Mouse (Mus musculus) cerebellum, adult 9-11 months (tissue): Measurements from ENCODE around the gene March1.

Experiments
- DNase-seq: peaks from one replicate; pipeline ENCODE4 v3.0.0; 2022

The March1 gene

DNA sequence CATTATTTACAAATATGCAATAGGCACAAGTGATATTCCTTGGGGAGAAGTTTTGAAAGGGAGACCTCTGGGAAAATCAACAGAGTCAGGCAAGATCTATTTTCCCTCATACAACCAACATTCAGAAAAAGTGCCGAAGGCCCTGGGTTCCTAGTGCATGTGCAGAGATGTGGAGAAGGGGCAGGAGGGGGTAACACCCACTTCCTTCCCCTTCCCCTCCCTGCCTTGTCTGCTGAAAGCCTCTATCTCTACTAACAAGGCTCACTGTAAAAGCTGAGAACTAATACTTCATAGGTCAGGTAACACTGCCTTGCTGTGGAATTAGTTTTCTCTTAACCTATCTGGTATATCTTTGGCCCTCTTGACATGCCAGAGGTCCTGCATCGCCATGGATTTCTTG is 812.9 kb downstream of the March1 start:
- DNase-seq = no peak

- no peak for DNase-seq
These were observed 815.9 kb downstream of the March1 start for GRCm38 (mm10) chr8:66433577-66433976.

- DNase-seq = no peak
These were observed 819.1 kb downstream of the March1 start for GRCm38 (mm10) chr8:66436804-66437203.

- DNase-seq = no peak
These were observed 820.2 kb downstream of the March1 start for GRCm38 (mm10) chr8:66437929-66438328.

DNA sequence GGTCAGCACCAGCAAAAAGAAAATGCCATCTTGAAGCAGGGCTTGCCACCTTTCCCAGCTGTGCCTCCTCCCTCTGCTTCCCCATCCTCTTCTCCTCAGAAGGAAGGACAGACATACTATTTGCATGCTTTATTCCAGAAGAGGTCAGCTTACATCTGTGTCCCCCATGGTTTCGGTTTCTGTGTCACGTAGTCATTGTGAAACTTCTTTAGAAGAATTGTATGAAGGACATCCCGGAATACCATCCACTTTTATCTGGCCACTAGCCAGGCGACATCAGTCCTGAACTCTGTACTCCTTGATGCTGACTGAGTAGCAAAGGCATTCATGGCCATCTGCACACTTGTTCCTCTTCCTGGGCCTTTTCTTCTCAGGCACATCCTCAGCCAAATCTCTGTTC is 820.8 kb downstream of the March1 start:
- DNase-seq = no peak

DNA sequence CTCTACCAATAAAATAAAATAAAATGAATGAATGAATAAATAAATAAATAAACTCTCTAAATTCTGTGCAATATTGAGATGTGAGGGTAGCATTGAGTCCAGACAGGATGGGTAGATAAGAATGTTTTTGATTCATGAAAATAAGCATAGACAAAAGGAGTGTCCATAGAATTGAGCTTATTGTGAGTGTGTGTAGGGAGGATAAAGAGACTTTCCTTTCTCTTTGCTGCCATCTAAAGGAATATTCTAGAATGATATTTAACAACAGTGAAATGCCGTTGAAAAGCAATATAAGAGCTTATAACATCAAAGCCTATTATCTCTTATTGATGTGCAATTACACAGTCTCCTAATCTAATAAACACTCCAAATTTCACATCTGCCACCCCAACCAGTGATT is 823.4 kb downstream of the March1 start:
- no peak for DNase-seq

DNA sequence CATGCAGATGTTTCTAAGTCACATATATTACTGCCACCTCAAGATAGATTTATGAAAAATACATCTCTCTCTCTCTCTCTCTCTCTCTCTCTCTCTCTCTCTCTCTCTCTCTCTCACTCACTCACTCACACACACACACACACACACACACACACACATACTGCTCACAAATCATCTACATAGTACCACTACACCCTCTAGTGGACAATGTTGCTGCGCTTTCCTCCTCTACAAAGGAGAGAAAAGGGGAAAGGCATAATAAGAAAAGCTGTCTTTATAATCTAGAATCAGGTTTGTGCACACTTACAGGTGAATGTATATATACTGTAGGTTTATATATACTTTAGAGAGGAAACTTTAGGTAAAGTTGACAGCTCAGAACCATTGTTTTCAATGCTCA is 825.1 kb downstream of the March1 start:
- no peak for DNase-seq

- DNase-seq = no peak
These were observed 826.4 kb downstream of the March1 start for GRCm38 (mm10) chr8:66444141-66444540.

GRCm38 (mm10) chr8:66445351-66445750 is 827.7 kb downstream of the March1 start:
- DNase-seq = no peak

DNA sequence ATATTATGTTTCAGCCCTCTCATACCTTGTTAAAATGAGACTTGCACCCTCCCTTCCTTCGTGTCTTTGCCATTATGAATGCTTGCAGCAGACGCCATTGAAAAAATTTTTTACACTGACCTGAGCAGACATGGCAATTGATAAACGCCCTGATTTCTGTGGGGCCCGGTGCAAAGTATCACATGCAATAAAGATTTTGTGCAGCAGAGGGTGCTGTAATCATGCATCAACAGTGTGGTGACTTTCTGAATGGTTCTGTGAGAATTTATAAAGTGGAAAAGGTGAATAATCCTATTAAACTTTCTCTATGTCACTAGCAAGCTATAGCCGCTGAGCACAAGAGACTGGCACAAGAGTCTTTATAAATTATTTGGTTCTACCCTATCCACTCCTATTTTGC is 833.0 kb downstream of the March1 start:
- peak; percentile 6 for DNase-seq

GRCm38 (mm10) chr8:66457057-66457456 is 839.4 kb downstream of the March1 start:
- DNase-seq = no peak

DNA sequence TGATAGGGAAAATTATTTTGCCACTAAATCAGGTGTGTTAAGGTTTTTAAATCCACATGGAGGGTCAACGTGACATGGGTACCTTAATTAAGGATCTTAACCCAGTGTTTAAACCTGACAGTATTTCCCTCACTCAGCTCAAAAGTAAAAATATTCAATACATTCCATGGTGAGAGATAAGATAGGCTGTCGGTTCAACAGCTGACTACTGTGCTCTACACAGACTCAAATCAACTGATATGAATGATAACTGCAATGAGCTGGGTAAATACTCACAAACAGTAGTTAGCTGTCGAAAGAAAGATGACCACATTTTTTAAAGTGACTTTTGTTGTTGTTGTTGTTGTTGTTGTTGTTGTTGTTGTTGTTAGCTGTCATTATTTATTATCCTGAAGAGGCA is 852.1 kb downstream of the March1 start:
- DNase-seq = no peak

DNA sequence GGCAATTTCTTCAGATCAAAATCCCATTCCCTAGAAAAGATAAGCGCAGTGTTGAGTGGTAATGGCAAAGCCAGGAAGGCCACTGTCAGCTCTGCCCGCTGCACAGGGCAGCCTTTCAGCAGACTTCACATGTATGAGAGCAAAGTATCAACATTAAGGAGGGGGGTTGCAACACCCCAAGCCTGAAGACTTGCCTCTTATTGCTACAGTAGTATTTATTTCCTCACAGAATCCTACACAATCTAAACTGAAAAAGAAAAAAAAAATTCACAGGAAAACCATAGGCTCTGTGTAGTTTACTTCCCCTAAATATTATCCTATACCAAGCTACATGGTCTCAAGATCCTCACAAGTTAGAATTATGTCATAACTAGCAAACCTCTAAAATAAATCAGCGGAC is 859.2 kb downstream of the March1 start:
- DNase-seq = no peak

DNA sequence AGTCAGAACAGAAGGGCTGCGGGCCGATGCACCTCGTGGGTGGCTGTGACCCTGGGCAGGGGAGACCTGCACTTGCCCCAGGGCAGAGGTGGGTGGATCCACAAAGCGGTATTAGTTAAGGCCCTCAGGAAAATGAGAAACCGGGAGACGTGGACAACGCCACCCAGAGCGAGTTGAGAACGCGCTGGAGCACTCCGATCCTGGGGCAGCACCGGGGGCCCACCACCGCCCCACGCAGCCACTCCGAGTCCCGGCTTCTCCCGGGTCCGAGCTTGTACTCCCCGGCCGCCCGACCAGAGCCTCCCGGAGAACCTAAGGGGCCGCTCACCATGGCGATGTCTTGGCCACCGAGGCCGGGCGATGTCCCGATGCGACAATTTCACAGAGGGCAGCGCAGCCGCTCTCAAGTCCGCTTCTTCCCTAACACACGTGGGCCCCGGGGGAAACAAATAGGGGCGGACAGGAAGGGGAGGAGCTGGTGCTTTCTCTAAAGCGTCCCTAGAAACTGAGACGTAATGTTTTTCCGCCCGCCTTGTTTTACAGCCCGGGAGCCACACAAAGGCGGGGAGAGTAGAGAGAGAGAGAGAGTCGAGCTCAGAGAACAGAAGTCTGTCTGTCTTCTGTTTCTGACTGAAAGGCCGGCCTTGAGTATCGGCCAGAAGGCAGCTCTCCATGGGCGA is 868.5 kb downstream of the March1 start, which contains the start of gene Tma16:
Tma16 (minus strand) TSS at position 447 of the 680 bp plus-strand sequence.
- peak; percentile 79 for DNase-seq

DNA sequence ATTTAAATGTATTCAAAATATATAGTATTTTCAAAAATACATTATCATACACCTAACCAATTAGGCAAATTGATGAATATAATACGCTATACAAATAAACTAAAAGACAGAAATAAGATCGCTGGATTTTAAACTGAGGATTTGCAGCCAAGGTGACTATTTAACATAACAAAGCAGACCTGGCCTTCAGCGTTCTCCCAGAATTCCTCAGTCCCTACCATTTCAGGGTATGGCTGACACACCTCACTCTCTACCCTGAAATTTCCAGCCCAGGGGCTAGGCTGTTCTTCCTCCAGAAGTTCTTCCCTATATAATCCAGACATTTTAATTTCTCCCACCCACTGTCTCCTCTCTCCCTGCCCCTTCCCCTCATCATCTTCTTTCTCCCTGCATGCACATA is 870.9 kb downstream of the March1 start:
- DNase-seq = no peak

- no peak for DNase-seq
These were observed 872.9 kb downstream of the March1 start for GRCm38 (mm10) chr8:66490624-66491023.

GRCm38 (mm10) chr8:66494496-66494895 is 876.8 kb downstream of the March1 start:
- DNase-seq = no peak

DNA sequence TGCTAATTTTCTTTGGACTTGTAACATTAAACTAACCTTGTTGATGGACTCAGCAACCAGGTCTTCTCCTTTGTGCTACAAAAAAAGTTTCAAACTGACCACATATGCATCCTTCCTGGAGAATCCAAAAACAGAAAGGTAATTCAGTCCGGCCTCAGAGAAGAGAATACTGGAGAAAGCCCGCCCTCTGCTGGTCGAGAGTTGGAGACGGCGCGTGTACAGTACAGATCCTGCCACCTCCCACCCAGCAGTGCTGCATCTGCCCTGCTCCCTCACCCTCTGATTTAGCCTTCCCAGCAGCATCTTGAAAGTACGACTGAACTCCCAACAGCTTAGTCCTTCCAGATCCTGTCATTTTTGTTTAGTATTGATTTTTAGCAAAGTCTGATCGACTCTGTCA is 878.0 kb downstream of the March1 start:
- DNase-seq = peak; percentile 22

DNA sequence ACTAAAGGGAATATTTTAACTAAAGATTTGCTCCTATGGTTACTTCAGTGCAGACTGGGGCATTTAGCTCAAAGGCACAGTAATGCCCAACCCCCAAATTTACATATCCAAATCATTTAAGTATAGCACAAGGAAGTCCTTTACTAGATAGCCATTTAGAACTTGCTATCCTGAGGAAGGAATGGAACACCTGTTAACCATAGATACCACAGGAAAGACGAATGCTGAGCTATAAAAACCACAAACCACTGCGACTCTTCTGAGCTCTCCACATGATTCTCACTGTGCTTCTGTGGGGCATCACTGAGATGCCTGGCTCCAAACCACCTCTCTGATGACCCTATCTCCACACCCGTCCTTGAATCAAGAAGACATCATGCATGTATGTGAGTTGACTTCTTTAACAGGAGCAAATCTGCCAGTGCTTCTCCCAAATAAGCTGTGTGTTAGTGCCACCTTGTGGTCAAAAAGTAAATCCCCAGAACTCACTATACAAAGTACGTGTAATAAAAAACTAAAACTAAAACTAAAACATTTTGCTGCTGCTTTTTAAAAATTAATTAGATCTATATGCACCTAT is 879.4 kb downstream of the March1 start:
- peak; percentile 6 for DNase-seq

DNA sequence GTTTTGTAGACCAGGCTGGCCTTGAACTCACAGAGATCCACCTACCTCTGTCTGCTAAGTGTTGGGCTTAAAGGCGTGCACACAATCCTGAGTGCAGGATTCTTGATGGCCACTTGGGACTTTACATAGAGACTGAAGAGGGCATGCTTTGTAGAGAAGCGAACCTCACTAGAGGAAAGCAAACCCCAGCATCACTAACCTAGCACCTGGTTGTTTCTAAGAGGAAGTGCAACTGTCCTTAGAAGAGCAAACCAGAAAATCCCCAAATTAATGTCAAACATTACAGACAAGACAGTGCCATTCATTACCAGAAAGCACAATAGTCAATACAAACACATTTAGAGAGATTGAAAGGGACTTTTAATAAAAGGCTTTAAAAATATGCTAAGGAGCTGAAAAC is 885.7 kb downstream of the March1 start:
- no peak for DNase-seq

GRCm38 (mm10) chr8:66511537-66511936 is 893.8 kb downstream of the March1 start, which contains the start of gene Tktl2:
Gene Tktl2 (plus strand): TSS chr8:66511756.
- DNase-seq = no peak

GRCm38 (mm10) chr8:66519149-66519548 is 901.4 kb downstream of the March1 start:
- no peak for DNase-seq

- no peak for DNase-seq
These were observed 902.9 kb downstream of the March1 start for GRCm38 (mm10) chr8:66520576-66520975.
